Mouse (Mus musculus): ENCODE results near the gene Sh3gl1. TPM values are rescaled to one million over a fixed set of nuclear protein-coding genes. Genes with fewer than 3 reads are reported as not detected.

Gene Sh3gl1
- polyA plus RNA-seq (2012; rRNA removed; ENCODE audit: low replicate concordance): 73.4 and 86.3 TPM in 2 replicates

GRCm38 (mm10) chr17:56036176-56036900 is at the start of gene Sh3gl1:
Gene Sh3gl1 (minus strand): TSS chr17:56036635.

GRCm38 (mm10) chr17:56078880-56079795 is 42.7 kb upstream of the Sh3gl1 start, which contains the start of gene Hdgfl2:
Gene Hdgfl2 (plus strand): TSS chr17:56079634.

GRCm38 (mm10) chr17:56074827-56075208 is 38.4 kb upstream of the Sh3gl1 start, which contains the start of gene Ubxn6:
Gene Ubxn6 (minus strand): TSS chr17:56075028.

GRCm38 (mm10) chr17:56040030-56040856 is 3.8 kb upstream of the Sh3gl1 start, which contains the start of gene Chaf1a:
Gene Chaf1a (plus strand): TSS chr17:56040439.

GRCm38 (mm10) chr17:56005415-56006061 is 30.9 kb downstream of the Sh3gl1 start, which contains the start of the genes Stap2 and Mpnd:
Gene Stap2 (minus strand): TSS chr17:56005584.
Gene Mpnd (plus strand): TSS chr17:56005711.

GRCm38 (mm10) chr17:55986030-55986961 is 50.1 kb downstream of the Sh3gl1 start, which contains the start of gene Fsd1:
Gene Fsd1 (plus strand): TSS chr17:55986509.

GRCm38 (mm10) chr17:55969966-55970891 is 66.2 kb downstream of the Sh3gl1 start, which contains the start of gene Shd:
Gene Shd (plus strand): TSS chr17:55970467.

Other genes with a start within 250 kb of the Sh3gl1 start
- not detected in 2 replicates for gene Zfp119a, start 157.7 kb downstream of the Sh3gl1 start, polyA plus RNA-seq (2012; rRNA removed; ENCODE audit: low replicate concordance)
- gene Zfp959, start 144.5 kb downstream of the Sh3gl1 start, polyA plus RNA-seq (2012; rRNA removed; ENCODE audit: low replicate concordance): 0.09 and 0.28 TPM in 2 replicates
- 0.12 TPM in 1 of 2 replicates, not detected in the other for gene Zfp119b, start 87.1 kb downstream of the Sh3gl1 start, polyA plus RNA-seq (2012; rRNA removed; ENCODE audit: low replicate concordance)
- 6.0 and 12.4 TPM in 2 replicates for gene Ebi3, start 84.0 kb downstream of the Sh3gl1 start, polyA plus RNA-seq (2012; rRNA removed; ENCODE audit: low replicate concordance)
- gene Yju2, start 77.5 kb downstream of the Sh3gl1 start, polyA plus RNA-seq (2012; rRNA removed; ENCODE audit: low replicate concordance): 4.0 and 4.3 TPM in 2 replicates
- gene Shd, start 66.2 kb downstream of the Sh3gl1 start, polyA plus RNA-seq (2012; rRNA removed; ENCODE audit: low replicate concordance): 1.9 and 3.2 TPM in 2 replicates
- 1.6 and 1.7 TPM in 2 replicates for gene Fsd1, start 50.1 kb downstream of the Sh3gl1 start, polyA plus RNA-seq (2012; rRNA removed; ENCODE audit: low replicate concordance)
- gene Stap2, start 31.1 kb downstream of the Sh3gl1 start, polyA plus RNA-seq (2012; rRNA removed; ENCODE audit: low replicate concordance): 96.5 and 192 TPM in 2 replicates
- gene Mpnd, start 30.9 kb downstream of the Sh3gl1 start, polyA plus RNA-seq (2012; rRNA removed; ENCODE audit: low replicate concordance): 166 and 484 TPM in 2 replicates
- 2.9 and 3.3 TPM in 2 replicates for gene Chaf1a, start 3.8 kb upstream of the Sh3gl1 start, polyA plus RNA-seq (2012; rRNA removed; ENCODE audit: low replicate concordance)
- gene Ubxn6, start 38.4 kb upstream of the Sh3gl1 start, polyA plus RNA-seq (2012; rRNA removed; ENCODE audit: low replicate concordance): 47.8 and 66.0 TPM in 2 replicates
- gene Hdgfl2, start 43.0 kb upstream of the Sh3gl1 start, polyA plus RNA-seq (2012; rRNA removed; ENCODE audit: low replicate concordance): 17.7 and 37.4 TPM in 2 replicates
- 5.8 and 9.5 TPM in 2 replicates for gene Plin4, start 73.2 kb upstream of the Sh3gl1 start, polyA plus RNA-seq (2012; rRNA removed; ENCODE audit: low replicate concordance)
- 0.37 and 0.41 TPM in 2 replicates for gene Plin5, start 81.0 kb upstream of the Sh3gl1 start, polyA plus RNA-seq (2012; rRNA removed; ENCODE audit: low replicate concordance)
- gene Lrg1, start 85.4 kb upstream of the Sh3gl1 start, polyA plus RNA-seq (2012; rRNA removed; ENCODE audit: low replicate concordance): 22.8 and 28.2 TPM in 2 replicates
- gene Sema6b, start 103.7 kb upstream of the Sh3gl1 start, polyA plus RNA-seq (2012; rRNA removed; ENCODE audit: low replicate concordance): 7.6 and 19.5 TPM in 2 replicates
- gene Tnfaip8l1, start 125.8 kb upstream of the Sh3gl1 start, polyA plus RNA-seq (2012; rRNA removed; ENCODE audit: low replicate concordance): 5.9 and 6.6 TPM in 2 replicates
- 97.9 and 103 TPM in 2 replicates for gene Mydgf, start 147.3 kb upstream of the Sh3gl1 start, polyA plus RNA-seq (2012; rRNA removed; ENCODE audit: low replicate concordance)
- 29.2 and 43.7 TPM in 2 replicates for gene Dpp9, start 182.3 kb upstream of the Sh3gl1 start, polyA plus RNA-seq (2012; rRNA removed; ENCODE audit: low replicate concordance)
- 16.4 and 18.8 TPM in 2 replicates for gene Fem1a, start 220.2 kb upstream of the Sh3gl1 start, polyA plus RNA-seq (2012; rRNA removed; ENCODE audit: low replicate concordance)
- 73.3 and 108 TPM in 2 replicates for gene Ticam1, start 240.2 kb upstream of the Sh3gl1 start, polyA plus RNA-seq (2012; rRNA removed; ENCODE audit: low replicate concordance)